Mouse (Mus musculus) liver, embryonic 13.5 days (tissue): ENCODE measurements around the gene Magea10. TPM values are rescaled to one million over a fixed set of nuclear protein-coding genes. Genes with fewer than 3 reads are reported as not detected.

Experiments used
- ATAC-seq: fragments of 200-750 bp; cut with Nextera tagmentation; 2 replicates; pipeline ENCODE4 v1.8.0; 2017; ENCODE audit warnings: low read depth, mild to moderate bottlenecking, moderate number of reproducible peaks, moderate library complexity
- DNase-seq: peaks from one replicate; pipeline ENCODE4 v3.0.0; 2022
- H3K27ac ChIP-seq: fragments of 300-500 bp; sonication (generic); 2 replicates; pipeline ENCODE4 v1.5.1; 2015; ENCODE audit warnings: moderate library complexity, mild to moderate bottlenecking, inconsistent platforms
- H3K27me3 ChIP-seq: fragments of 300-500 bp; sonication (generic); 2 replicates; pipeline ENCODE4 v1.6.1; 2015; ENCODE audit warnings: mild to moderate bottlenecking, inconsistent platforms
- H3K36me3 ChIP-seq: fragments of 300-500 bp; sonication (generic); 2 replicates; pipeline ENCODE4 v1.6.1; 2015; ENCODE audit warnings: mild to moderate bottlenecking, inconsistent platforms
- H3K4me1 ChIP-seq: fragments of 300-500 bp; sonication (generic); replicated peaks from 2 replicates; pipeline ENCODE4 v1.6.1; 2015; ENCODE audit warnings: inconsistent platforms
- H3K4me2 ChIP-seq: fragments of 300-500 bp; sonication (generic); 2 replicates; pipeline ENCODE4 v1.6.1; 2015; ENCODE audit warnings: inconsistent platforms, mild to moderate bottlenecking, moderate library complexity
- H3K4me3 ChIP-seq: fragments of 300-500 bp; sonication (generic); replicated peaks from 2 replicates; pipeline ENCODE4 v1.5.1; 2015; ENCODE audit warnings: mild to moderate bottlenecking, inconsistent platforms
- H3K9ac ChIP-seq: fragments of 300-500 bp; sonication (generic); 2 replicates; pipeline ENCODE4 v1.6.1; 2015; ENCODE audit warnings: mild to moderate bottlenecking, inconsistent platforms
- H3K9me3 ChIP-seq: fragments of 300-500 bp; sonication (generic); replicated peaks from 2 replicates; pipeline ENCODE4 v1.6.1; 2016; ENCODE audit warnings: inconsistent platforms
- WGBS: fragments of 180-500 bp; shearing (Covaris S2); methylation state at CpG from one replicate; pipeline ENCODE4 v1.1.7; 2015; ENCODE audit not compliant: insufficient replicate concordance; 5-methylcytosine and 5-hydroxymethylcytosine counted together
- polyA plus RNA-seq: library from polyadenylated mRNA; unstranded; fragments of >200 nt; fragmentation: Nextera tagmentation; extraction: Ambion mirVana; gene quantifications from 2 replicates; pipeline ENCODE4 v1.2.1, GENCODE M21; 2015

Gene Magea10
- not detected in 2 replicates for polyA plus RNA-seq

DNA sequence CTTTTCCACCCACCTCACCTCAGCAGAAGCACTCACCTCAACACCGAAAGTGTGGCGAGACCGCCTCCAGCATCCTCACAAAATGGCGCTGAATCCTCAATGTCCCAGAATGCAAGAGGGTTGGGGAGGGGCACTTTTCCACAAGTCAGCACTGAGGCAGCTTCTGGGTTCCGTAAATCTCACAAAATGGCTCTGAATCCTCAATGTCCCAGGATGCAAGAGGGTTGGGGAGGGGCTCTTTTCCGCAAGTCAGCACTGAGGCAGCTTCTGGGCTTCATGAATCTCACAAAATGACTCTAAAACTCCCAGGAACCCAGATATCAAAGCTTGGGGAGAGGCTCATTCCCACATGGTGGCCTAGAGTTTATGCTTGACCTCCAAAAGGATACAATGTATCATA is at the start of gene Magea10:
Magea10 (minus strand) TSS at position 101 of the 400 bp plus-strand sequence.
- Histone ChIP-seq H3K4me2 (no peak within 1 kb of the TSS), H3K4me1 (no peaks in the 10 kb centered on the region), H3K27ac (no peak within 1 kb of the TSS), H3K4me3 (no peak within 1 kb of the TSS), H3K36me3 (no peaks in the 10 kb centered on the region), H3K9me3 (no peaks in the 10 kb centered on the region), H3K9ac (no peak within 1 kb of the TSS), H3K27me3 (no peaks in the 10 kb centered on the region)
- 78% methylated on average over 6 of the region's 6 CpGs for WGBS
- no peak for DNase-seq
- ATAC-seq: no peak

DNA sequence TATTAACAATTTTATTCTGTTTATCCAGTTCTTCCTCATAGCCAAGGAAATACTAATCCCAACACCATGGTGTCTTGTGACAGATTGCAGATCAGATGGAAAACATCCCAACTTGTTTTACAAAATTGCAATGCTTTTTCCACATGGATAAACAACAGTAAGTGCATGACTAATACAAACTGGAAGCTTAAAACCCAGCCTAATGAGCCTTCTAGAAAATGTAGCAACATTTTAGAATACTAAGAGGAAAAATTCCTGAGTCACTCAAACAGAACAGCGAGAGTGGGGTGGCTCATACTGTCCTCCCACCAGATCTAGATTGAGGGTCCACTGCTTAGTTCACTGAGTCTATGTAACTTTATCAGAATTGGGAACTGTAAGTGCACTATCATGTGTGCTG is 4.7 kb downstream of the Magea10 start:
- no peaks in the 10 kb centered on the region for H3K4me1 ChIP-seq
- DNase-seq (no peak), ATAC-seq (no peak)
- no peak overlapping the region for H3K4me3 ChIP-seq
- WGBS: 48% methylated on average over 1 of the region's 1 CpGs
- H3K9me3 ChIP-seq: no peaks in the 10 kb centered on the region
- no peaks in the 10 kb centered on the region for H3K36me3 ChIP-seq
- no peak overlapping the region for H3K9ac ChIP-seq
- no peak overlapping the region for H3K4me2 ChIP-seq
- no peak overlapping the region for H3K27ac ChIP-seq
- no peaks in the 10 kb centered on the region for H3K27me3 ChIP-seq

Other genes with a start within 250 kb of the Magea10 start
- gene Magea4, start 164.8 kb downstream of the Magea10 start, polyA plus RNA-seq: not detected in 2 replicates
- gene Gabre, start 112.1 kb downstream of the Magea10 start, polyA plus RNA-seq: 0.13 TPM in 2 replicates